Mouse (Mus musculus) bone marrow, adult 2 months (tissue): ENCODE data around the gene Gm26566. TPM values are rescaled to one million over a fixed set of nuclear protein-coding genes. Genes with fewer than 3 reads are reported as not detected.
A peak's percentile ranks its signal among the peaks of the same experiment; 100 is the strongest.
"Not testable (repeated sequence)": the region's sequence is repeated elsewhere in the genome, so short reads cannot be mapped to it uniquely, and the experiment has no call there.

ENCODE experiments used
- H3K27ac ChIP-seq: fragments of 200-500 bp; 2 replicates; pipeline ENCODE4 v1.5.1; 2012; ENCODE audit warnings: low read depth, mild to moderate bottlenecking, control low read depth, inconsistent platforms, low read length; ENCODE audit not compliant: control insufficient read depth, poor library complexity, insufficient read depth
- H3K4me1 ChIP-seq: fragments of 200-500 bp; 2 replicates; pipeline ENCODE4 v1.6.1; 2011; ENCODE audit warnings: low read length; ENCODE audit not compliant: control insufficient read depth, insufficient read depth
- H3K4me3 ChIP-seq: fragments of 200-500 bp; replicated peaks from 2 replicates; pipeline ENCODE3; 2011; ENCODE audit warnings: mild to moderate bottlenecking, low read depth, low read length, control low read depth; ENCODE audit not compliant: control insufficient read depth
- CTCF ChIP-seq: fragments of 200-500 bp; IDR thresholded peaks from 2 replicates; pipeline ENCODE4 v1.5.1; 2011; ENCODE audit warnings: low read length, control low read depth; ENCODE audit not compliant: control insufficient read depth, insufficient read depth
- POLR2A ChIP-seq: fragments of 200-500 bp; IDR thresholded peaks from 2 replicates; pipeline ENCODE4 v1.6.1; 2011; ENCODE audit warnings: low read depth, mild to moderate bottlenecking, control low read depth, low read length, borderline replicate concordance; ENCODE audit not compliant: control insufficient read depth
- WGBS: fragments of 180-500 bp; shearing (Covaris S2); methylation state at CpG from one replicate; pipeline ENCODE4 v1.1.7; 2018; 5-methylcytosine and 5-hydroxymethylcytosine counted together
- polyA plus RNA-seq: library from polyadenylated mRNA; stranded (reverse); fragments of >200 nt; gene quantifications from 2 replicates; pipeline ENCODE4 v1.2.4, GENCODE M21; 2011; ENCODE audit warnings: low replicate concordance; ENCODE audit not compliant: missing spikeins, insufficient read depth, insufficient read length

Gm26566 gene
- polyA plus RNA-seq, 1 experiment, result not detected

- peaks cover 5% of the 10 kb centered on the region for H3K4me1 ChIP-seq
- no peak overlapping the region for H3K4me3 ChIP-seq
- no peak for TF ChIP-seq POLR2A
- peak; percentile 13; the same call in 1 of the 2 replicates for TF ChIP-seq CTCF
- no peak overlapping the region for H3K27ac ChIP-seq
- 58% methylated on average over 3 of the region's 3 CpGs for WGBS
Measured at GRCm38 (mm10) chr4:88744207-88744606, 22.6 kb downstream of the Gm26566 start.

GRCm38 (mm10) chr4:88749926-88750325 lies 28.3 kb downstream of the Gm26566 start:
- no peak overlapping the region for H3K4me3 ChIP-seq
- WGBS, result 86% methylated on average over 6 of the region's 6 CpGs
- no peak for TF ChIP-seq POLR2A
- no peak for TF ChIP-seq CTCF
- peaks cover 2% of the 10 kb centered on the region for H3K4me1 ChIP-seq
- H3K27ac ChIP-seq, result no peak overlapping the region

- H3K4me1 ChIP-seq, H3K4me3 ChIP-seq, H3K27ac ChIP-seq: not testable (repeated sequence)
- 92% methylated on average over 15 of the region's 15 CpGs for WGBS
Measured at GRCm38 (mm10) chr4:88754818-88755340, 33.3 kb downstream of the Gm26566 start, which contains the start of gene Gm13271. Gene Gm13271 (plus strand): TSS chr4:88754868.

DNA sequence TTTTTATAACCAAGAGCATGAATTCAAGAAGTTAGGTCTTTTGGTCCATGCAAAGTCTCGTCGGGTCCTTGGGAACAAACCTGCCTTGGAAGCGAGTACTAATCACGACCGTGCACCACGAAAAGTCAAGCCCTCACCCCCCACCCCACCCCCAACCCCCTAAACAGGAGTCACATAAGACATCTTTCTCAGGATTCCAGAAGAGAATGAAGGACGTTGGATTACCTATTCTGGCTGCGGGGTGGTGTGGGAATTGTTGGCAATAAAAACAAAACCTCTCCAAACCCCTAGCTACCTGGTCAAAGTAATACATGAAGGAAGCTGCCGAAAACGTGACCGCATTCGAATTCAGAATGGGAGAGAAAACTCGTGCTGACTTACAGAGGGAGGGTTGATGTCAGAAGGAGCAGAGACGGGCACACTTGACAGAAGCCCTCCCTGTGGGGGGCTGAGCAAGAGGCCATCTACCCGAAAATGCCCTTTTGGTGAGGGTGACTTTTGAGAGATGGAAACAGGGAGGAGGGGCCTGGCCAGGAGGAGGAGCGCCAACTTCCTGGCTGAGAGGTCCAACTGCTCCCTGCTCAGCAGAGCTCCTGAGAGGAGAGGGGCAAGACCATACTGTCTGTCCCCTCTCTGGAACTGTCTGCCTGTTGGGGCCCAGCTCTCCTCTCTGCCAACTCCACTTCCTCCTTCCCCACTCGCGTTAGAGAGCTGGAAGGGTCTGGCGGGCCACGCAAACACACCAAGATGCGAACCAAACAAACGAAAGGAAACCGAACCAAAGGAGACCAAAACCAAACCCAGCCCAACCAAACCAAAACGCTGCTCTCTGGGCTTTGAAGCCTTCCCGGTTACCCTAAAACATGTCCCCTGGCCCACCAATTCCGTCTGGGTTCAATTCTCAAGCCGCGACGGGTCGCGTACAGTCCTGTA lies 35.2 kb downstream of the Gm26566 start:
- peak overlapping the region; percentile 62 for H3K4me3 ChIP-seq
- H3K4me1 ChIP-seq, result not testable (repeated sequence)
- H3K27ac ChIP-seq, result peak overlapping the region; percentile 92
- 4% methylated on average over 28 of the region's 31 CpGs for WGBS

DNA sequence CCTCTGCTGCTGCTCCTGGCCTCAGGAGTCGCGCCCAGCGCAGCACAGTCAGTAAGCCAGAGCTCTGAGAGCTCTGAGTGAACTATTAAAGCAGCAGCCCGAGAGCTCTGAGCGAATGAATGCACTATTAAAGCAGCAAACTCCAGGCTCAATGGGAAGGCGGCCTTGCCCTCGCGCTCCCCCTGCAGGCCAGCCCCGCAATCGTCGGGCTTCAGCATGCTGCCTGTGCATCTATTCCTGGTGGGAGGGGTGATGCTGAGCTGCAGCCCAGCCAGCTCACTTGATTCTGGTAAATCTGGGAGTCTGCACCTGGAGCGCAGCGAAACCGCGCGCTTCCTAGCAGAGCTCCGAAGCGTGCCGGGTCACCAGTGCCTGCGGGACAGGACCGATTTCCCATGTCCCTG lies 36.0 kb downstream of the Gm26566 start:
- 1% methylated on average over 21 of the region's 21 CpGs for WGBS

DNA sequence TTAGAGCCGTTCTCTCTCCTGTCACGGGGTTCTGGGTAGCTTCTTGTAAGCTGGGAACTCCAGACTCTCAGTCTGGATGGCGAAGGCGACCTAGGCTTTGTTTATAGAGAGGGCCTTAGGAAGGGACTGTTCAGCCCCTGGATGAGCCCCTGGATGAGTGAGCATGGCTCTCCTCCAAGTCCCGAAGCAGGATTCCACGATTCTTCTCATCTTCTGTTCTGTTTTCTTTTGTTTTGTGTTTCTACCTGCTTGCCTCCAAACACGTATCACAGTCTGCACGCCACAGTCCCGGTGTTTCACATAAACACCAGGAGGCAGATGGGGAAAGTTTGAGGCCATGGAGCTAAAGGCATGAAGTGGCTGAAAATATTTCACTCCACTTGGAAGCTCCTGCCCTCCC lies 37.1 kb downstream of the Gm26566 start:
- H3K4me3 ChIP-seq, H3K27ac ChIP-seq, H3K4me1 ChIP-seq: not testable (repeated sequence)
- WGBS, result 90% methylated on average over 9 of the region's 9 CpGs

More for the DNA sequence above, 36.0 kb downstream of the Gm26566 start:
- Histone ChIP-seq H3K4me3 (peak overlapping the region; percentile 62), H3K27ac (peak overlapping the region; percentile 92)
- peak; percentile 70 for TF ChIP-seq CTCF
- H3K4me1 ChIP-seq, result not testable (repeated sequence)

DNA sequence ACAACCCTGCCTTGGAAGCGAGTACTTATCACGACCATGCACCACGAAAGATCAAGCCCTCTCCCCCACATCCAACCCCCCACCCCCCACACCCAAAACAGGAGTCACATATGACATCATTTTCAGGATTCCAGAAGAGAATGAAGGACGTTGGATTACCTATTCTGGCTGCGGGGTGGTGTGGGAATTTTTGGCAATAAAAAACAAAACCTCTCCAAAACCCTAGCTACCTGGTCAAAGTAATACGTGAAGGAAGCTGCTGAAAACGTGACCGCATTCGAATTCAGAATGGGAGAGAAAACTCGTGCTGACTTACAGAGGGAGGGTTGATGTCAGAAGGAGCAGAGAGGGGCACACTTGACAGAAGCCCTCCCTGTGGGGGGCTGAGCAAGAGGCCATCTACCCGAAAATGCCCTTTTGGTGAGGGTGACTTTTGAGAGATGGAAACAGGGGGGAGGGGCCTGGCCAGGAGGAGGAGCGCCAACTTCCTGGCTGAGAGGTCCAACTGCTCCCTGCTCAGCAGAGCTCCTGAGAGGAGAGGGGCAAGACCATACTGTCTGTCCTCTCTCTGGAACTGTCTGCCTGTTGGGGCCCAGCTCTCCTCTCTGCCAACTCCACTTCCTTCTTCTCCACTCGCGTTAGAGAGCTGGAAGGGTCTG lies 38.1 kb downstream of the Gm26566 start, which contains the start of gene Gm13283:
Gene Gm13283 (plus strand): TSS at position 510 of the 659 bp plus-strand sequence.
- H3K4me3 ChIP-seq, H3K4me1 ChIP-seq: not testable (repeated sequence)
- H3K27ac ChIP-seq, result peak within 1 kb of the TSS; percentile 74; the same call in 1 of the 2 replicates
- WGBS, result 14% methylated on average over 11 of the region's 14 CpGs

DNA sequence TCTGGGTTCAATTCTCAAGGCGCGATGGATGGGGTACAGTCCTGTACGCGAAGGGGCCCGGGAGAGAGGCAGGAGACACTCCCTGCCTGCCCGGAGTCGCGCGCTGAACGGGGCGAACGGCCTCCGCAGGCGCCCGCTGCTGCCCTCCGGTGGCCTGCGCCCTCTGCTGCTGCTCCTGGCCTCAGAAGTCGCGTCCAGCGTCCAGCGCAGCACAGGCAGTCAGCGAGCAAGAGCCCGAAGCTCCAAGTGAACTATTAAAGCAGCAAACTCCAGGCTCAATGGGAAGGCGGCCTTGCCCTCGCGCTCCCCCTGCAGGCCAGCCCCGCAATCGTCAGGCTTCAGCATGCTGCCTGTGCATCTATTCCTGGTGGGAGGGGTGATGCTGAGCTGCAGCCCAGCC lies 38.8 kb downstream of the Gm26566 start:
- TF ChIP-seq POLR2A, result peak; percentile 43; the same call in 1 of the 2 replicates
- H3K27ac ChIP-seq, result peak overlapping the region; percentile 74; the same call in 1 of the 2 replicates
- not testable (repeated sequence) for H3K4me1 ChIP-seq, H3K4me3 ChIP-seq
- WGBS, result under 1% methylated on average over 28 of the region's 28 CpGs

DNA sequence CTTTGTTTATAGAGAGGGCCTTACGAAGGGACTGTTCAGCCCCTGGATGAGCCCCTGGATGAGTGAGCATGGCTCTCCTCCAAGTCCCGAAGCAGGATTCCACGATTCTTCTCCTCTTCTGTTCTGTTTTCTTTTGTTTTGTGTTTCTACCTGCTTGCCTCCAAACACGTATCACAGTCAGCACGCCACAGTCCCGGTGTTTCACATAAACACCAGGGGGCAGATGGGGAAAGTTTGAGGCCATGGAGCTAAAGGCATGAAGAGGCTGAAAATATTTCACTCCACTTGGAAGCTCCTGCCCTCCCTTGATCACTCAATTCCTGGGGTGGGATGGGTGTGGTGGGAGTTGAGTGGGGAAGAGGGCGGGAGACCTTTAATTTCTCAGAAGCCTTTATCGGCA lies 40.2 kb downstream of the Gm26566 start:
- not testable (repeated sequence) for H3K4me3 ChIP-seq, H3K4me1 ChIP-seq, H3K27ac ChIP-seq
- WGBS, result 71% methylated on average over 6 of the region's 8 CpGs

DNA sequence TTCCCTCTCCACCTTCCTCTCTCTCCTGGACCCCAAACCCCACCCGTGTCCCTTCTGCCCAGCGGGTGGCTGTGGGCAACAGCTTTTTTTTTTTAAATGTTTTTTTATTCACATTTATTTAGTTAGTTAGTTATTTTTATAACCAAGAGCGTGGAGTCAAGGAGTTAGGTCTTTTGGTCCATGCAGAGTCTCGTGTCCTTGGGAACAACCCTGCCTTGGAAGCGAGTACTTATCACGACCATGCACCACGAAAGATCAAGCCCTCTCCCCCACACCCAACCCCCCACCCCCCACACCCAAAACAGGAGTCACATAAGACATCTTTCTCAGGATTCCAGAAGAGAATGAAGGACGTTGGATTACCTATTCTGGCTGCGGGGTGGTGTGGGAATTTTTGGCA lies 40.7 kb downstream of the Gm26566 start:
- H3K4me1 ChIP-seq, H3K4me3 ChIP-seq, H3K27ac ChIP-seq: not testable (repeated sequence)
- WGBS, result 49% methylated on average over 9 of the region's 9 CpGs
